Mouse (Mus musculus) CH12.LX (cell line): ENCODE measurements around the gene Fgf11. TPM values are rescaled to one million over a fixed set of nuclear protein-coding genes. Genes with fewer than 3 reads are reported as not detected.
A peak's percentile ranks its signal among the peaks of the same experiment; 100 is the strongest.

ENCODE experiments used
- DNase-seq: peaks from one replicate; pipeline ENCODE4 v3.0.0-alpha.2; 2013; ENCODE audit errors: extremely low read depth
- H3K27ac ChIP-seq: 2 replicates; pipeline ENCODE4 v1.5.1; 2012; ENCODE audit warnings: low read depth, mild to moderate bottlenecking, control low read depth, moderate library complexity; ENCODE audit not compliant: insufficient read depth
- H3K27me3 ChIP-seq: replicated peaks from 2 replicates; pipeline ENCODE3; 2012; ENCODE audit warnings: inconsistent platforms
- H3K36me3 ChIP-seq, 2 experiments: replicated peaks in 1 of 2; 2 replicates each; pipeline versions ENCODE3 to v1.6.1; 2012; ENCODE audit warnings: inconsistent platforms in 1 of 2, low read length in 1 of 2, mild to moderate bottlenecking in 1 of 2, mixed read lengths in 1 of 2, moderate library complexity in 1 of 2; ENCODE audit not compliant: control insufficient read depth in 1 of 2, insufficient read depth in 1 of 2
- H3K4me1 ChIP-seq, 2 experiments: 2 replicates each; pipeline ENCODE4 v1.6.1; 2012; ENCODE audit warnings: inconsistent platforms in 1 of 2, moderate library complexity in 1 of 2; ENCODE audit not compliant: insufficient read depth in 2 of 2, control insufficient read depth in 1 of 2
- H3K4me2 ChIP-seq: 2 replicates; pipeline ENCODE4 v1.6.1; 2012; ENCODE audit warnings: low read depth, mild to moderate bottlenecking, control low read depth; ENCODE audit not compliant: poor library complexity, insufficient read depth, severe bottlenecking
- H3K4me3 ChIP-seq, 3 experiments: fragments of 150-350 bp in 1 of 3; sonication (generic) in 1 of 3; replicated peaks in 1 of 3; 2 replicates each; pipeline versions ENCODE3 to v1.5.1; 2011 to 2012; ENCODE audit warnings: low read depth in 2 of 3, low read length in 2 of 3, mild to moderate bottlenecking in 2 of 3, moderate library complexity in 2 of 3, control low read depth in 1 of 3, improper control_type of control experiment in 1 of 3, inconsistent platforms in 1 of 3, mixed read lengths in 1 of 3; ENCODE audit not compliant: poor library complexity in 1 of 3
- H3K79me2 ChIP-seq: replicated peaks from 2 replicates; pipeline ENCODE4 v1.6.1; 2012; ENCODE audit warnings: mild to moderate bottlenecking, moderate library complexity; ENCODE audit not compliant: control insufficient read depth, poor library complexity, insufficient read depth, severe bottlenecking; ENCODE audit errors: extremely low read depth
- H3K9ac ChIP-seq: 2 replicates; pipeline ENCODE4 v1.6.1; 2012; ENCODE audit warnings: low read depth, mild to moderate bottlenecking, control low read depth, moderate library complexity; ENCODE audit not compliant: insufficient read depth
- H3K9me3 ChIP-seq: replicated peaks from 2 replicates; pipeline ENCODE3; 2012; ENCODE audit warnings: low read length, inconsistent platforms, mixed read lengths
- CHD1 ChIP-seq: IDR thresholded peaks from 2 replicates; pipeline ENCODE4 v1.6.1; 2012; ENCODE audit warnings: low read depth, low read length, improper control_type of control experiment, inconsistent platforms
- CHD2 ChIP-seq: IDR thresholded peaks from 2 replicates; pipeline ENCODE4 v1.6.1; 2011; ENCODE audit warnings: low read length, improper control_type of control experiment
- E2F4 ChIP-seq: IDR thresholded peaks from 2 replicates; pipeline ENCODE4 v1.6.1; 2011; ENCODE audit warnings: low read depth, low read length, improper control_type of control experiment; ENCODE audit not compliant: insufficient replicate concordance
- EP300 ChIP-seq: IDR thresholded peaks from 2 replicates; pipeline ENCODE4 v1.6.1; 2011; ENCODE audit warnings: low read length, improper control_type of control experiment
- GABPA ChIP-seq: IDR thresholded peaks from 2 replicates; pipeline ENCODE4 v1.6.1; 2012; ENCODE audit warnings: low read depth, low read length, improper control_type of control experiment, inconsistent platforms; ENCODE audit not compliant: insufficient replicate concordance
- JUN ChIP-seq: IDR thresholded peaks from 2 replicates; pipeline ENCODE4 v1.6.1; 2011; ENCODE audit warnings: low read depth, mild to moderate bottlenecking, low read length, improper control_type of control experiment, moderate library complexity; ENCODE audit not compliant: insufficient read depth
- MAFK ChIP-seq: IDR thresholded peaks from 2 replicates; pipeline ENCODE4 v1.6.1; 2011; ENCODE audit warnings: low read length, improper control_type of control experiment; ENCODE audit not compliant: insufficient replicate concordance
- NELFE ChIP-seq: IDR thresholded peaks from 2 replicates; pipeline ENCODE4 v1.6.1; 2011; ENCODE audit warnings: low read depth, low read length, improper control_type of control experiment
- NRF1 ChIP-seq: IDR thresholded peaks from 2 replicates; pipeline ENCODE4 v1.6.1; 2014; ENCODE audit warnings: low read depth, mild to moderate bottlenecking, inconsistent platforms, low read length, improper control_type of control experiment, moderate library complexity
- PAX5 ChIP-seq: IDR thresholded peaks from 2 replicates; pipeline ENCODE4 v1.6.1; 2012; ENCODE audit warnings: low read length, inconsistent platforms, mixed read lengths
- POLR2A ChIP-seq: IDR thresholded peaks from 2 replicates; pipeline ENCODE4 v1.6.1; 2011; ENCODE audit warnings: low read depth, mild to moderate bottlenecking, improper control_type of control experiment, low read length
- TCF12 ChIP-seq: IDR thresholded peaks from 2 replicates; pipeline ENCODE4 v1.6.1; 2014; ENCODE audit warnings: low read depth, mild to moderate bottlenecking, inconsistent platforms, low read length, improper control_type of control experiment
- UBTF ChIP-seq: IDR thresholded peaks from 2 replicates; pipeline ENCODE4 v1.6.1; 2012; ENCODE audit warnings: low read depth, mild to moderate bottlenecking, inconsistent platforms, low read length, improper control_type of control experiment, moderate library complexity
- USF1 ChIP-seq: IDR thresholded peaks from 2 replicates; pipeline ENCODE4 v1.6.1; 2014; ENCODE audit warnings: low read depth, mild to moderate bottlenecking, inconsistent platforms, low read length, improper control_type of control experiment
- ZNF384 ChIP-seq: IDR thresholded peaks from 2 replicates; pipeline ENCODE4 v1.6.1; 2012; ENCODE audit warnings: low read depth, low read length, improper control_type of control experiment, inconsistent platforms
- dilution Hi-C: fragments of 300-500 bp; cut with MboI; formaldehyde crosslinking; loops from 2 replicates; pipeline ENCODE4 v1.14.3; 2020; ENCODE audit warnings: low sequenced_read_pairs; ENCODE audit not compliant: extremely low pct_unique_long_range_greater_than_20kb, extremely low pct_ligation_motif_present
- in situ Hi-C: fragments of 300-500 bp; cut with MboI; formaldehyde crosslinking; loops from 3 replicates; pipeline ENCODE4 v1.14.3; 2019; ENCODE audit warnings: low sequenced_read_pairs, low pct_ligation_motif_present, low pct_unique_long_range_greater_than_20kb, mixed read lengths
- polyA plus RNA-seq: library from polyadenylated mRNA; unstranded; fragments of >175 nt; gene quantifications from 2 replicates; pipeline ENCODE4 v1.2.1, GENCODE M21; 2012; ENCODE audit warnings: low read depth; ENCODE audit not compliant: insufficient read length
- total RNA-seq, 2 experiments: library from RNA; depleted of rRNA; stranded (reverse); fragments of 300-350 nt in 1 of 2; fragments of >200 nt in 1 of 2; gene quantifications; 2 replicates each; pipeline ENCODE4 v1.2.3; 2012 to 2014

Gene Fgf11
- total and polyA plus RNA-seq, 3 experiments = 0.93 to 3.9 (median 1.8) TPM

DNA sequence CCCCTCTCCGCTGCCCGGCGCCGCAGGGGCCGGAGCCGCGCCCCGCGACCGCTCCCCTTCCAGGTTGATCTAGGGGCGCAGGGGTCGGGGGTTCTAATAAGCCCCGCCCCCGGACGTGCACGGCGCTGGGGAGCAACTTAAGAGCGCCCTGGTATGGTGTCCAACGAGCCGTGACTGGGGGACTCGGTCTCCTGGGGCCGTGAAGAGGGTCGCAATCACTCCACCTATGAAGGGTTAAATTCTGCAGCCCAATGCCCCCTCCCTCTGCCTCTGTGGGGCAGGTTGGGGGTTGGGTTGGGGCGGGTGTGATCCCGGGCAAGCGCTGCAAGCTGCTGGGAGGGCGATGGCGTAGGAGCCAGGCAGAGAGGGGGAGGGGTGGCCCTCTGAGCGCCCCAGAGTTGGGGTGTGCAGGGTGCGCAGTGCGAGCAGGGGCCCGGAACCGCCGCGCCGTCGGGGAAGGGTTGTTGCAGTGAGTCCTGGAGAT lies 35.5 kb downstream of the Fgf11 start:
- in situ Hi-C loops (no loop called here), dilution Hi-C loops (no loop called here)
- Histone ChIP-seq H3K79me2 (no peaks in the 10 kb centered on the region; the same call in 1 of the 2 replicates), H3K4me2 (peak overlapping the region; percentile 44), H3K9me3 (no peaks in the 10 kb centered on the region), H3K4me1 (peaks cover 13 to 21% of the 10 kb centered on the region in 2 experiments), H3K9ac (peak overlapping the region; percentile 92), H3K27me3 (peaks cover 4% of the 10 kb centered on the region), H3K4me3 (peak overlapping the region; percentile 69 to 81 (median 72)), H3K36me3 (no peaks in the 10 kb centered on the region), H3K27ac (no peak overlapping the region)
- no peak for TF ChIP-seq TCF12
- no peak for TF ChIP-seq JUN
- no peak for TF ChIP-seq POLR2A
- TF ChIP-seq NELFE = no peak
- TF ChIP-seq CHD1 = no peak
- TF ChIP-seq CHD2 = 0 out of 2 replicates have a peak, but pooled peaks have one; percentile 53
- TF ChIP-seq MAFK = no peak
- TF ChIP-seq E2F4 = no peak
- TF ChIP-seq NRF1 = 0 out of 2 replicates have a peak, but pooled peaks have one; percentile 27
- no peak for TF ChIP-seq PAX5
- no peak for TF ChIP-seq GABPA
- DNase-seq = no peak

DNA sequence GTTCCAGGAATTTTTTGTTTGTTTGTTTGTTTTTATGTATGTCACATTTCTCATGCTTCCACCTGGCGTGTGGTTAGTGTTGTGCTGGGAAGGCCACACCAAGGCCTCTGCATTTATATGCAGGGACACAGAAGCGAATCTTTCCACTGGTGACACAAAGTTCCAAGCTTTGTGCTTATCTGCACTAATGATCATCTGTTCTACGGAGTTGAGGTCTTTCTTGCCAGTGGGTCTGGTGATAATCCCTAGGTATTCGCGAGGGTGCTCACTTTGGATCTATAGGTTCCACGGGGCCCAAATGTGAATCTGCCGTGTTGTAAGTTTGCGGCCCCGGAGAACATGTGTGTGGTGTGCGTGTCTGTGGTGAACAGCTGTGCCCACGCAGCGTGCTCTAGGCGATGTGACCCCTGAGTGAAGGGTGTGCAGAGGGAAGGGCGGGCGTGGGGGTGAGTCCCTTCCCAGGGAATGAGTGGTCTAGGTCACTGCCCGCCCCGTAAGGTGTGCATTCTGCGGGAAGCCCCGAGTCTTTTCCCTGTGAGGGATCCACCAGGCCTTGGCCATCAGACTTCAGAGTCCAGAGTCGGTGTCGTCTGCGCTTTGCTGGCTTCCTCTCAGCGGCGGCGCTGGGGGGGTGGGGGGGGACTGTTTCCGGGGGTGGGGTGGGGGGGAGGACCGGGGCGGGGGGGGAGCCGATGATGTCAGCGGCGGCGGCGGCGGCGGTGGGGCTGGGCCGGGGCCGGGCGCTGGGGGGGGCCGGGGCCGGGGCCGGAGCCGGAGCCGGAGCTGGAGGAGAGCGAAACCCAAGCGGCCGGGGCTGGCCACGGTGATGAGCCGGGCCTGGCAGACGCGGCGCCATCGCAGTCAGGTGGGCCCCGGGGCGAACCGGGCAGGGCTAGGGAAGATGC lies 36.2 kb downstream of the Fgf11 start, which contains the start of gene Zbtb4:
TSS of gene Zbtb4 (plus strand) at position 692 of the 905 bp plus-strand sequence.
- Histone ChIP-seq H3K79me2 (no peaks in the 10 kb centered on the region; the same call in 1 of the 2 replicates), H3K9ac (peak within 1 kb of the TSS; percentile 92), H3K36me3 (no peaks in the 10 kb centered on the region), H3K4me2 (peak within 1 kb of the TSS; percentile 44), H3K27ac (no peak within 1 kb of the TSS), H3K4me3 (peak within 1 kb of the TSS; percentile 69 to 81 (median 72)), H3K4me1 (peaks cover 17 to 23% of the 10 kb centered on the region in 2 experiments), H3K27me3 (peaks cover 4% of the 10 kb centered on the region), H3K9me3 (no peaks in the 10 kb centered on the region)
- TF ChIP-seq POLR2A = peak; percentile 65
- TF ChIP-seq USF1 = no peak
- TF ChIP-seq UBTF = peak; percentile 60; the same call in 1 of the 2 replicates
- TF ChIP-seq ZNF384 = no peak
- TF ChIP-seq EP300 = no peak
- in situ Hi-C loops (no loop called here), dilution Hi-C loops (no loop called here)
- DNase-seq = no peak
